Mouse (Mus musculus) gastrocnemius, postnatal 4 days (tissue): ENCODE measurements around the gene Abcc8. TPM values are rescaled to one million over a fixed set of nuclear protein-coding genes. Genes with fewer than 3 reads are reported as not detected.

Source experiments
- DNase-seq, 2 experiments: peaks; one replicate each; pipeline ENCODE4 v3.0.0; 2021 to 2022; ENCODE audit warnings: low spot score in 2 of 2, mixed read lengths in 2 of 2
- total RNA-seq, 2 experiments: library from RNA; stranded (reverse); gene quantifications; 2 replicates each; pipeline ENCODE4 v1.2.3; 2021

Abcc8 gene
- total RNA-seq, 2 experiments from 2014 or later, result 4.6 to 6.3 TPM

GRCm38 (mm10) chr7:46061614-46062013 lies 118.2 kb downstream of the Abcc8 start:
- no peak for DNase-seq

- no peak for DNase-seq
These were observed 119.1 kb downstream of the Abcc8 start for GRCm38 (mm10) chr7:46060688-46061087.

- no peak for DNase-seq
These were observed 121.0 kb downstream of the Abcc8 start for GRCm38 (mm10) chr7:46058882-46059281.

Other genes with a start within 250 kb of the Abcc8 start
- gene Abcc6, start 149.7 kb downstream of the Abcc8 start, total RNA-seq, result under 1 TPM; 0.29 to 0.83 TPM
- 10 to 100 TPM; 44.1 to 47.6 TPM for gene Nomo1, start 146.3 kb downstream of the Abcc8 start, total RNA-seq
- gene Kcnj11, start 79.3 kb downstream of the Abcc8 start, total RNA-seq, result 10 to 100 TPM; 41.4 to 45.1 TPM
- gene Ush1c, start 58.5 kb upstream of the Abcc8 start, total RNA-seq, result under 1 TPM; 0.52 to 0.88 TPM
- under 1 TPM; 0.21 to 0.34 TPM for gene Otog, start 61.0 kb upstream of the Abcc8 start, total RNA-seq
- gene Myod1, start 196.4 kb upstream of the Abcc8 start, total RNA-seq, result 10 to 100 TPM; 63.8 to 76.5 TPM
- gene Kcnc1, start 216.5 kb upstream of the Abcc8 start, total RNA-seq, result 10 to 100 TPM; 15.8 to 20.2 TPM